Mouse (Mus musculus): ENCODE results near the gene Tmub2.
A peak's percentile ranks its signal among the peaks of the same experiment; 100 is the strongest.

Tmub2 gene

GRCm38 (mm10) chr11:102319941-102320685, 35.4 kb downstream of the Tmub2 start:
- DNase-seq (ENCODE audit: extremely low read depth, insufficient read length, low spot score): peak; percentile 84

- no peak for DNase-seq (ENCODE audit: extremely low read depth, insufficient read length, low spot score)
Observed at GRCm38 (mm10) chr11:102320686-102321005, 35.9 kb downstream of the Tmub2 start.

GRCm38 (mm10) chr11:102321931-102322330, 37.2 kb downstream of the Tmub2 start:
- no peak for DNase-seq (ENCODE audit: extremely low read depth, insufficient read length, low spot score)

- no peak for DNase-seq (ENCODE audit: extremely low read depth, insufficient read length, low spot score)
Observed at GRCm38 (mm10) chr11:102323516-102323915, 38.8 kb downstream of the Tmub2 start.

- peak; percentile 59 for DNase-seq (ENCODE audit: extremely low read depth, insufficient read length, low spot score)
Observed at GRCm38 (mm10) chr11:102327250-102327649, 42.5 kb downstream of the Tmub2 start.

GRCm38 (mm10) chr11:102327839-102328238, 43.1 kb downstream of the Tmub2 start:
- DNase-seq (ENCODE audit: extremely low read depth, insufficient read length, low spot score): no peak

GRCm38 (mm10) chr11:102329518-102329917, 44.8 kb downstream of the Tmub2 start:
- DNase-seq (ENCODE audit: extremely low read depth, insufficient read length, low spot score): no peak

GRCm38 (mm10) chr11:102330039-102330438, 45.3 kb downstream of the Tmub2 start:
- DNase-seq (ENCODE audit: extremely low read depth, insufficient read length, low spot score): no peak

GRCm38 (mm10) chr11:102331806-102332205, 47.1 kb downstream of the Tmub2 start:
- no peak for DNase-seq (ENCODE audit: extremely low read depth, insufficient read length, low spot score)

GRCm38 (mm10) chr11:102333061-102333460, 48.3 kb downstream of the Tmub2 start:
- DNase-seq (ENCODE audit: extremely low read depth, insufficient read length, low spot score): no peak

GRCm38 (mm10) chr11:102334010-102334409, 49.3 kb downstream of the Tmub2 start:
- DNase-seq (ENCODE audit: extremely low read depth, insufficient read length, low spot score): no peak

GRCm38 (mm10) chr11:102334973-102335700, 50.4 kb downstream of the Tmub2 start:
- DNase-seq (ENCODE audit: extremely low read depth, insufficient read length, low spot score): no peak

- peak; percentile 61 for DNase-seq (ENCODE audit: extremely low read depth, insufficient read length, low spot score)
Observed at GRCm38 (mm10) chr11:102336191-102336590, 51.5 kb downstream of the Tmub2 start.

- no peak for DNase-seq (ENCODE audit: extremely low read depth, insufficient read length, low spot score)
Observed at GRCm38 (mm10) chr11:102337921-102338320, 53.2 kb downstream of the Tmub2 start.

- DNase-seq (ENCODE audit: extremely low read depth, insufficient read length, low spot score): peak; percentile 87
Observed at GRCm38 (mm10) chr11:102338561-102338960, 53.8 kb downstream of the Tmub2 start.
